ENCODE assay signal across 22 mouse cellular contexts in the genomic region with DNA sequence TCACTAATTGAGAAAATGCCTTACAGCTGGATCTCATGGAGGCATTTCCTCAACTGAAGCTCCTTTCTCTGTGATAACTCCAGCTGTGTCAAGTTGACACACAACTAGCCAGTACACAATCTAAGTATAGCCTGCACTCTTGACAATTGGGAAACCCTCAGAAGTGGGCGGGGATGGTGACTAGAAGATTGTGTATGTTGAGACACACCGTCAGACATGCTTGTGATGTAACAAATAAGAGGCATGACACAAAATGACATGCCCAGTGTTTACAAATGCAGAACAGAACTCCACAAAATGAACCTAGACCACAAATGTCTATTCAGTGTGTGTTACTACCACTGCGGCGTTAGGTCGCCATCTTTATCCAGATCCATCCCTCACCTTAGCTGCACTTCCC. TPM values are rescaled to one million over a fixed set of nuclear protein-coding genes. Genes with fewer than 3 reads are reported as not detected.
DNase-seq lines count a peak whose midpoint lies in the region; ATAC-seq lines count a peak whose summit lies in the region.
"Had no signal": no experiment of that assay in that cellular context is flagged by ENCODE, and none has a peak within 500 bp of the region (broad histone marks: within the 10 kb centered on the region; RNA-seq: fewer than 3 reads in every experiment).

No protein-coding gene starts in this region.

- no peaks in the 10 kb centered on the region for H3K27me3 ChIP-seq in liver, embryonic 15.5 days
- no peaks in the 10 kb centered on the region for H3K27me3 ChIP-seq in heart, embryonic 12.5 days (replicated peaks)
- H3K27me3 ChIP-seq: embryonic facial prominence, embryonic 12.5 days; forebrain, embryonic 15.5 days; heart, embryonic 15.5 days; hindbrain, embryonic 13.5 days had no signal

- no peak overlapping the region for H3K4me3 ChIP-seq in liver, embryonic 15.5 days (replicated peaks)
- H3K4me3 ChIP-seq in heart, embryonic 12.5 days = no peak overlapping the region
- H3K4me3 ChIP-seq: embryonic facial prominence, embryonic 12.5 days; forebrain, embryonic 15.5 days; heart, embryonic 10.5 days; heart, embryonic 15.5 days; hindbrain, embryonic 13.5 days had no signal

- H3K27ac ChIP-seq in liver, embryonic 15.5 days (replicated peaks) = peak overlapping the region; percentile 45
- H3K27ac ChIP-seq in heart, embryonic 12.5 days (ENCODE audit: poor library complexity, severe bottlenecking) = no peak overlapping the region
- H3K27ac ChIP-seq: embryonic facial prominence, embryonic 12.5 days; forebrain, embryonic 15.5 days; heart, embryonic 10.5 days; heart, embryonic 15.5 days; hindbrain, embryonic 13.5 days had no signal

- H3K4me1 ChIP-seq in liver, embryonic 15.5 days (replicated peaks) = no peaks in the 10 kb centered on the region
- H3K4me1 ChIP-seq in heart, embryonic 12.5 days (replicated peaks) = no peaks in the 10 kb centered on the region
- H3K4me1 ChIP-seq: embryonic facial prominence, embryonic 12.5 days; forebrain, embryonic 15.5 days; heart, embryonic 10.5 days; hindbrain, embryonic 13.5 days had no signal

- H3K36me3 ChIP-seq in liver, embryonic 15.5 days (replicated peaks) = peaks cover 84% of the 10 kb centered on the region
- H3K36me3 ChIP-seq in heart, embryonic 12.5 days = peaks cover 82% of the 10 kb centered on the region

- no peak overlapping the region for H3K9ac ChIP-seq in liver, embryonic 15.5 days
- H3K9ac ChIP-seq in heart, embryonic 12.5 days = no peak overlapping the region
- H3K9ac ChIP-seq: embryonic facial prominence, embryonic 12.5 days; forebrain, embryonic 15.5 days; heart, embryonic 15.5 days; hindbrain, embryonic 13.5 days had no signal

- no peaks in the 10 kb centered on the region for H3K9me3 ChIP-seq in liver, embryonic 15.5 days (replicated peaks)
- no peaks in the 10 kb centered on the region for H3K9me3 ChIP-seq in heart, embryonic 12.5 days (replicated peaks)
- H3K9me3 ChIP-seq: embryonic facial prominence, embryonic 12.5 days; forebrain, embryonic 15.5 days; G1E; heart, embryonic 10.5 days; heart, embryonic 15.5 days; hindbrain, embryonic 13.5 days had no signal

- no peak overlapping the region for H3K4me2 ChIP-seq in liver, embryonic 15.5 days
- no peak overlapping the region for H3K4me2 ChIP-seq in heart, embryonic 12.5 days
- H3K4me2 ChIP-seq: embryonic facial prominence, embryonic 12.5 days; forebrain, embryonic 15.5 days; heart, embryonic 15.5 days; hindbrain, embryonic 13.5 days had no signal

- WGBS in liver, embryonic 15.5 days (ENCODE audit: insufficient replicate concordance) = 89% methylated on average over 5 of the region's 5 CpGs
- WGBS in heart, embryonic 12.5 days = 93% methylated on average over 5 of the region's 5 CpGs

- ATAC-seq in liver, embryonic 15.5 days (ENCODE audit: insufficient read depth) = no peak
- peak; percentile 27 for ATAC-seq in granulocyte monocyte progenitor cell, adult 5-6 weeks (replicated peaks; ENCODE audit: poor library complexity, severe bottlenecking)
- peak; percentile 20; the same call in 1 of the 2 replicates for ATAC-seq in megakaryocyte progenitor cell, adult 5-6 weeks (replicated peaks; ENCODE audit: poor library complexity)
- ATAC-seq in heart, embryonic 12.5 days (ENCODE audit: insufficient number of reproducible peaks, low FRiP score) = no peak
- ATAC-seq: CD4-positive, CD25-positive, alpha-beta regulatory T cell, adult 4 months; forebrain, embryonic 15.5 days had no signal

- DNase-seq in liver = no peak
- peak; percentile 25 for DNase-seq in 416B (ENCODE audit: low read depth)
- DNase-seq in adrenal gland, adult 8-10 months = no peak
- DNase-seq: adrenal gland, postnatal 10 days; B cell, adult 2 months; cerebellum, adult 11 months; cerebellum, adult 9-10 months; cerebellum, postnatal 25 days; gastrocnemius, postnatal 36 days; heart, adult 18-20 months; heart, postnatal 14 days had no signal

RNA-seq across cellular contexts. Expression of gene Srsf4, which starts 23.7 kb away (rescaled TPM):
- polyA plus RNA-seq in liver, embryonic 15.5 days (2015; fragmentation: Nextera tagmentation; extraction: Ambion mirVana) = 58.4 and 61.1 TPM in 2 replicates
- total RNA-seq in granulocyte monocyte progenitor cell, adult 5-6 weeks (2014; fragmentation: Nextera tagmentation) = 62.0 and 78.5 TPM in 2 replicates
- total RNA-seq in granulocyte monocyte progenitor cell, adult 5-6 weeks (2017) = 66.8 and 72.4 TPM in 2 replicates
- 36.1 and 42.4 TPM in 2 replicates for total RNA-seq in megakaryocyte progenitor cell, adult 5-6 weeks (2015)
- 58.2 and 86.6 TPM in 2 replicates for total RNA-seq in megakaryocyte progenitor cell, adult 5-6 weeks (2017)
- total RNA-seq in adrenal gland, adult 8-10 months (2022) = 10 to 100 TPM; 55.5 to 77.3 (median 63.0) TPM
- polyA plus RNA-seq in heart, embryonic 12.5 days (2016; fragmentation: Nextera tagmentation; extraction: Ambion mirVana) = 86.1 and 87.1 TPM in 2 replicates

RNA-seq across cellular contexts. Expression of gene Tmem200b, which starts 24.5 kb away (rescaled TPM):
- polyA plus RNA-seq in liver, embryonic 15.5 days (2015; fragmentation: Nextera tagmentation; extraction: Ambion mirVana) = 0.26 and 0.28 TPM in 2 replicates
- not detected in 2 replicates for total RNA-seq in granulocyte monocyte progenitor cell, adult 5-6 weeks (2014; fragmentation: Nextera tagmentation)
- not detected in 2 replicates for total RNA-seq in granulocyte monocyte progenitor cell, adult 5-6 weeks (2017)
- not detected in 2 replicates for total RNA-seq in megakaryocyte progenitor cell, adult 5-6 weeks (2015)
- total RNA-seq in megakaryocyte progenitor cell, adult 5-6 weeks (2017) = not detected in 2 replicates
- total RNA-seq in adrenal gland, adult 8-10 months (2022) = 10 to 100 TPM in 3 of 4 experiments, 1 to 10 TPM in 1; 9.0 to 11.7 (median 10.9) TPM
- polyA plus RNA-seq in heart, embryonic 12.5 days (2016; fragmentation: Nextera tagmentation; extraction: Ambion mirVana) = 6.9 and 8.2 TPM in 2 replicates
- polyA plus RNA-seq: CD4-positive, CD25-positive, alpha-beta regulatory T cell, adult 4 months; G1E; hindbrain, embryonic 13.5 days had no signal

RNA-seq across cellular contexts. Expression of gene Mecr, which starts 53.8 kb away (rescaled TPM):
- polyA plus RNA-seq in liver, embryonic 15.5 days (2015; fragmentation: Nextera tagmentation; extraction: Ambion mirVana) = 34.0 and 34.9 TPM in 2 replicates
- 40.0 and 68.6 TPM in 2 replicates for total RNA-seq in granulocyte monocyte progenitor cell, adult 5-6 weeks (2014; fragmentation: Nextera tagmentation)
- total RNA-seq in granulocyte monocyte progenitor cell, adult 5-6 weeks (2017) = 28.4 and 36.2 TPM in 2 replicates
- 32.5 and 41.9 TPM in 2 replicates for total RNA-seq in megakaryocyte progenitor cell, adult 5-6 weeks (2015)
- total RNA-seq in megakaryocyte progenitor cell, adult 5-6 weeks (2017) = 26.0 and 43.0 TPM in 2 replicates
- total RNA-seq in adrenal gland, adult 8-10 months (2022) = 10 to 100 TPM; 62.4 to 80.1 (median 74.6) TPM
- polyA plus RNA-seq in heart, embryonic 12.5 days (2016; fragmentation: Nextera tagmentation; extraction: Ambion mirVana) = 33.9 and 35.7 TPM in 2 replicates

RNA-seq across cellular contexts. Expression of gene Ptpru, which starts 59.0 kb away (rescaled TPM):
- 2.4 and 3.0 TPM in 2 replicates for polyA plus RNA-seq in liver, embryonic 15.5 days (2015; fragmentation: Nextera tagmentation; extraction: Ambion mirVana)
- 7.7 and 13.9 TPM in 2 replicates for total RNA-seq in granulocyte monocyte progenitor cell, adult 5-6 weeks (2014; fragmentation: Nextera tagmentation)
- total RNA-seq in granulocyte monocyte progenitor cell, adult 5-6 weeks (2017) = 4.1 and 4.2 TPM in 2 replicates
- total RNA-seq in megakaryocyte progenitor cell, adult 5-6 weeks (2015) = 11.2 and 16.7 TPM in 2 replicates
- total RNA-seq in megakaryocyte progenitor cell, adult 5-6 weeks (2017) = 3.4 and 4.0 TPM in 2 replicates
- 10 to 100 TPM; 40.9 to 82.9 (median 63.9) TPM for total RNA-seq in adrenal gland, adult 8-10 months (2022)
- polyA plus RNA-seq in heart, embryonic 12.5 days (2016; fragmentation: Nextera tagmentation; extraction: Ambion mirVana) = 1.8 and 2.5 TPM in 2 replicates
- polyA plus RNA-seq: CD4-positive, CD25-positive, alpha-beta regulatory T cell, adult 4 months had no signal

Comparison
In these comparisons a context has a peak if more than half of its experiments do, and no peak if none do; other contexts are left out.
1. ATAC-seq: peak in granulocyte monocyte progenitor cell, adult 5-6 weeks (single experiment) and megakaryocyte progenitor cell, adult 5-6 weeks (single experiment); none in liver, embryonic 15.5 days (single experiment) and heart, embryonic 12.5 days (single experiment).
2. RNA of gene Tmem200b, which starts 24.5 kb away (total RNA-seq): 9.0 to 11.7 TPM in adrenal gland, adult 8-10 months; not detected in granulocyte monocyte progenitor cell, adult 5-6 weeks and not detected in megakaryocyte progenitor cell, adult 5-6 weeks; every median in the first group is over 10 times any median in the second.